ENCODE assay signal across 23 mouse cellular contexts in genomic region chr5:65371551-65371950, GRCm38 (mm10). TPM values are rescaled to one million over a fixed set of nuclear protein-coding genes. Genes with fewer than 3 reads are reported as not detected.
DNase-seq lines count a peak whose midpoint lies in the region; ATAC-seq and TF ChIP-seq lines count a peak whose summit lies in the region.
"Had no signal": no experiment of that assay in that cellular context is flagged by ENCODE, and none has a peak within 500 bp of the region (broad histone marks: within the 10 kb centered on the region; RNA-seq: fewer than 3 reads in every experiment).

No protein-coding gene starts in this region.

- no peak overlapping the region for H3K27ac ChIP-seq in liver, adult 2 months (replicated peaks; ENCODE audit: insufficient read depth, low read depth, low read length)
- no peak overlapping the region for H3K27ac ChIP-seq in liver, postnatal 0 days (ENCODE audit: low read depth)
- H3K27ac ChIP-seq: embryonic facial prominence, embryonic 10.5 days; embryonic facial prominence, embryonic 12.5 days; forebrain, embryonic 13.5 days; forebrain, embryonic 15.5 days had no signal

- no peak for TF ChIP-seq EP300 in liver, postnatal 0 days (IDR thresholded peaks at IDR 0.05; ENCODE audit: low read depth)

- TF ChIP-seq POLR2A in liver, adult 2 months (IDR thresholded peaks at IDR 0.05; ENCODE audit: extremely low read depth, insufficient read depth, low read length), result no peak

- DNase-seq in adrenal gland, postnatal 14 days, result peak; percentile 9
- DNase-seq in adrenal gland, adult 2 months, result no peak
- DNase-seq in liver, adult 2 months (ENCODE audit: extremely low read depth, low read depth, low spot score), result peak; percentile 85
- DNase-seq in liver, postnatal 0 days, result no peak
- no peak for DNase-seq in heart, adult 9 months (ENCODE audit: low spot score in 2 of 2)
- DNase-seq: adrenal gland, adult 8-10 months; adrenal gland, postnatal 25 days; B cell, adult 2 months; cerebellum, adult 11 months; cerebellum, adult 18-20 months; cerebellum, adult 8-10 months; cerebellum, adult 9-11 months; cerebellum, postnatal 25 days; forebrain, postnatal 0 days had no signal

- H3K27me3 ChIP-seq in liver, adult 2 months (ENCODE audit: control insufficient read depth, insufficient read depth, low read length), result no peaks in the 10 kb centered on the region
- H3K27me3 ChIP-seq in liver, postnatal 0 days (ENCODE audit: insufficient read depth, low read length), result no peaks in the 10 kb centered on the region
- peaks cover 4% of the 10 kb centered on the region; the same call in 1 of the 2 replicates for H3K27me3 ChIP-seq in E14TG2a.4 (ENCODE audit: insufficient read depth, low read length)
- H3K27me3 ChIP-seq: embryonic facial prominence, embryonic 12.5 days; forebrain, embryonic 13.5 days; forebrain, embryonic 15.5 days had no signal

- no peaks in the 10 kb centered on the region for H3K9me3 ChIP-seq in liver, postnatal 0 days (ENCODE audit: low read length)
- H3K9me3 ChIP-seq in E14TG2a.4 (ENCODE audit: low read length), result no peaks in the 10 kb centered on the region
- H3K9me3 ChIP-seq: embryonic facial prominence, embryonic 10.5 days; embryonic facial prominence, embryonic 12.5 days; forebrain, embryonic 13.5 days; forebrain, embryonic 15.5 days had no signal

- no peak overlapping the region for H3K4me3 ChIP-seq in liver, adult 2 months (ENCODE audit: insufficient read depth, low read depth, low read length)
- H3K4me3 ChIP-seq in liver, postnatal 0 days (ENCODE audit: low read depth, low read length), result no peak overlapping the region
- H3K4me3 ChIP-seq in E14TG2a.4 (replicated peaks; ENCODE audit: low read length), result 0 out of 2 replicates have a peak overlapping the region, but pooled peaks have one; percentile 5
- H3K4me3 ChIP-seq: embryonic facial prominence, embryonic 10.5 days; embryonic facial prominence, embryonic 12.5 days; forebrain, embryonic 13.5 days; forebrain, embryonic 15.5 days had no signal

- H3K79me2 ChIP-seq in liver, adult 2 months (ENCODE audit: control insufficient read depth, insufficient read depth, low read length), result peaks cover 17% of the 10 kb centered on the region; the same call in 1 of the 2 replicates

- no peaks in the 10 kb centered on the region for H3K36me3 ChIP-seq in liver, adult 2 months (ENCODE audit: control insufficient read depth, insufficient read depth, low read length)
- H3K36me3 ChIP-seq in liver, postnatal 0 days (replicated peaks; ENCODE audit: insufficient read depth, low read length), result no peaks in the 10 kb centered on the region; the same call in none of the 2 replicates
- no peaks in the 10 kb centered on the region for H3K36me3 ChIP-seq in E14TG2a.4 (ENCODE audit: insufficient read depth, low read length)
- H3K36me3 ChIP-seq: embryonic facial prominence, embryonic 10.5 days; embryonic facial prominence, embryonic 12.5 days; forebrain, embryonic 15.5 days had no signal

- ATAC-seq in liver, postnatal 0 days, result no peak
- ATAC-seq: CD4-positive, CD25-positive, alpha-beta regulatory T cell, adult 4 months; forebrain, embryonic 13.5 days; forebrain, embryonic 15.5 days; forebrain, postnatal 0 days had no signal

- peaks cover 11% of the 10 kb centered on the region for H3K4me1 ChIP-seq in liver, adult 2 months (ENCODE audit: control insufficient read depth, insufficient read depth, low read length)
- peaks cover 11% of the 10 kb centered on the region for H3K4me1 ChIP-seq in liver, postnatal 0 days (ENCODE audit: insufficient read depth)
- peaks cover 39% of the 10 kb centered on the region for H3K4me1 ChIP-seq in E14TG2a.4 (replicated peaks; ENCODE audit: low read depth, low read length)
- H3K4me1 ChIP-seq: embryonic facial prominence, embryonic 10.5 days; embryonic facial prominence, embryonic 12.5 days; forebrain, embryonic 13.5 days; forebrain, embryonic 15.5 days had no signal

- H3K4me2 ChIP-seq in liver, postnatal 0 days (ENCODE audit: low read depth, low read length), result no peak overlapping the region
- H3K4me2 ChIP-seq: embryonic facial prominence, embryonic 12.5 days; forebrain, embryonic 13.5 days; forebrain, embryonic 15.5 days had no signal

- TF ChIP-seq CTCF in liver, adult 2 months (IDR thresholded peaks at IDR 0.05; ENCODE audit: low read depth, low read length), result no peak
- TF ChIP-seq CTCF in liver, postnatal 0 days (IDR thresholded peaks at IDR 0.05; ENCODE audit: low read depth), result no peak
- TF ChIP-seq CTCF in E14TG2a.4 (conservative IDR thresholded peaks at IDR 0.05; ENCODE audit: low read length), result no peak

- H3K9ac ChIP-seq in liver, adult 2 months (ENCODE audit: low read depth, low read length), result no peak overlapping the region
- no peak overlapping the region for H3K9ac ChIP-seq in liver, postnatal 0 days (replicated peaks)
- H3K9ac ChIP-seq: embryonic facial prominence, embryonic 12.5 days; forebrain, embryonic 13.5 days; forebrain, embryonic 15.5 days; forebrain, postnatal 0 days had no signal

- WGBS in liver, adult 2 months, result 30% methylated on average over 7 of the region's 7 CpGs
- WGBS in liver, postnatal 0 days (ENCODE audit: insufficient replicate concordance), result 85% methylated on average over 7 of the region's 7 CpGs

RNA-seq across cellular contexts. Expression of gene Rpl9, which starts 19.7 kb away (rescaled TPM):
- total RNA-seq in adrenal gland, postnatal 14 days (2021), result 867 and 1,107 TPM in 2 replicates
- 1,000 to 10,000 TPM in 1 of 2 experiments, 100 to 1,000 TPM in 1; 692 to 1,124 TPM for total RNA-seq in adrenal gland, adult 2 months (2021)
- 22.2 and 28.6 TPM in 2 replicates for polyA plus RNA-seq in adrenal gland, adult 2 months (2012; rRNA removed)
- 423 and 451 TPM in 2 replicates for total RNA-seq in liver, adult 2 months (2014; rRNA removed)
- polyA plus RNA-seq in liver, adult 2 months (2012; rRNA removed), result 91.1 and 95.8 TPM in 2 replicates
- polyA plus RNA-seq in liver, postnatal 0 days (2015; fragmentation: Nextera tagmentation; extraction: Ambion mirVana), result 609 and 626 TPM in 2 replicates

RNA-seq across cellular contexts. Expression of gene Lias, which starts 19.7 kb away (rescaled TPM):
- 55.1 and 62.9 TPM in 2 replicates for total RNA-seq in adrenal gland, postnatal 14 days (2021)
- 10 to 100 TPM; 46.0 to 62.3 TPM for total RNA-seq in adrenal gland, adult 2 months (2021)
- 4.9 and 5.2 TPM in 2 replicates for polyA plus RNA-seq in adrenal gland, adult 2 months (2012; rRNA removed)
- total RNA-seq in liver, adult 2 months (2014; rRNA removed), result 25.0 and 30.8 TPM in 2 replicates
- polyA plus RNA-seq in liver, adult 2 months (2012; rRNA removed), result 11.1 and 13.3 TPM in 2 replicates
- polyA plus RNA-seq in liver, postnatal 0 days (2015; fragmentation: Nextera tagmentation; extraction: Ambion mirVana), result 31.1 and 34.0 TPM in 2 replicates

RNA-seq across cellular contexts. Expression of gene Klb, which starts 23.4 kb away (rescaled TPM):
- 11.4 and 12.9 TPM in 2 replicates for total RNA-seq in adrenal gland, postnatal 14 days (2021)
- 10 to 100 TPM; 10.3 to 19.6 TPM for total RNA-seq in adrenal gland, adult 2 months (2021)
- polyA plus RNA-seq in adrenal gland, adult 2 months (2012; rRNA removed), result 4.9 and 8.4 TPM in 2 replicates
- total RNA-seq in liver, adult 2 months (2014; rRNA removed), result 40.2 and 49.9 TPM in 2 replicates
- 16.7 and 17.7 TPM in 2 replicates for polyA plus RNA-seq in liver, adult 2 months (2012; rRNA removed)
- 17.4 and 19.3 TPM in 2 replicates for polyA plus RNA-seq in liver, postnatal 0 days (2015; fragmentation: Nextera tagmentation; extraction: Ambion mirVana)
- total RNA-seq: CH12.LX, MEL had no signal
- polyA plus RNA-seq: CD4-positive, CD25-positive, alpha-beta regulatory T cell, adult 4 months; embryonic facial prominence, embryonic 10.5 days; forebrain, embryonic 11.5 days had no signal

RNA-seq across cellular contexts. Expression of gene Rfc1, which starts 36.1 kb away (rescaled TPM):
- 59.4 and 60.3 TPM in 2 replicates for total RNA-seq in adrenal gland, postnatal 14 days (2021)
- total RNA-seq in adrenal gland, adult 2 months (2021), result 10 to 100 TPM; 38.7 to 46.1 TPM
- 4.3 and 5.4 TPM in 2 replicates for polyA plus RNA-seq in adrenal gland, adult 2 months (2012; rRNA removed)
- 16.5 and 19.3 TPM in 2 replicates for total RNA-seq in liver, adult 2 months (2014; rRNA removed)
- polyA plus RNA-seq in liver, adult 2 months (2012; rRNA removed), result 3.7 and 4.6 TPM in 2 replicates
- polyA plus RNA-seq in liver, postnatal 0 days (2015; fragmentation: Nextera tagmentation; extraction: Ambion mirVana), result 26.4 and 32.3 TPM in 2 replicates

Comparison
In these comparisons a context has a peak if more than half of its experiments do, and no peak if none do; other contexts are left out.
1. DNase-seq: peak in adrenal gland, postnatal 14 days (single experiment) and liver, adult 2 months (single experiment); none in adrenal gland, adult 2 months (single experiment), liver, postnatal 0 days (single experiment) and heart, adult 9 months (0 of 2).